Mouse (Mus musculus) bone marrow, adult 2 months (tissue): ENCODE results near the gene Fbxo24.

ENCODE experiments used
- CTCF ChIP-seq: fragments of 200-500 bp; IDR thresholded peaks from 2 replicates; pipeline ENCODE4 v1.5.1; 2011; ENCODE audit warnings: low read length, control low read depth; ENCODE audit not compliant: control insufficient read depth, insufficient read depth
- POLR2A ChIP-seq: fragments of 200-500 bp; IDR thresholded peaks from 2 replicates; pipeline ENCODE4 v1.6.1; 2011; ENCODE audit warnings: low read depth, mild to moderate bottlenecking, control low read depth, low read length, borderline replicate concordance; ENCODE audit not compliant: control insufficient read depth

- TF ChIP-seq CTCF = no peak
- no peak for TF ChIP-seq POLR2A
Observed at GRCm38 (mm10) chr5:137672361-137672760, 43.6 kb upstream of the Fbxo24 start.
